Mouse (Mus musculus) Patski (cell line): ENCODE measurements around the gene St8sia1. TPM values are rescaled to one million over a fixed set of nuclear protein-coding genes. Genes with fewer than 3 reads are reported as not detected.

Source experiments
- ATAC-seq: fragments of 100-300 bp; one replicate; pipeline ENCODE4 v1.8.0; 2021
- CTCF ChIA-PET: fragments of 350-600 bp; sonication (Branson Sonifier 250); formaldehyde crosslinking; loops from one replicate; lab custom pipeline; 2022; ENCODE audit warnings: inconsistent platforms; lab: Charles Lee
- POLR2A ChIA-PET: fragments of 350-600 bp; sonication (Branson Sonifier 250); formaldehyde crosslinking; loops from one replicate; lab custom pipeline; 2022; ENCODE audit warnings: antibody characterized with exemption, inconsistent platforms; lab: Charles Lee
- DNase-seq: peaks from one replicate; pipeline ENCODE4 v3.0.0-alpha.2; 2011; ENCODE audit warnings: low read depth, low spot score
- H3K27me3 ChIP-seq: fragments of 371-371 bp; one replicate; pipeline ENCODE4 v1.5.1; 2021
- CTCF ChIP-seq: fragments of 100-300 bp; IDR thresholded peaks from one replicate; pipeline ENCODE4 v1.5.1; 2021
- in situ Hi-C: fragments of 300-500 bp; cut with MboI; formaldehyde crosslinking; loops from 3 replicates; pipeline ENCODE4 v1.11.1; 2018; ENCODE audit warnings: low pct_unique_long_range_greater_than_20kb, mixed read lengths
- polyA plus RNA-seq: library from polyadenylated mRNA; unstranded; gene quantifications from one replicate; pipeline ENCODE4 v1.2.3, GENCODE M21; 2021

St8sia1 gene
- polyA plus RNA-seq, 1 experiment from 2014 or later, result 0.65 TPM

- POLR2A ChIA-PET, result no interaction called here
- in situ Hi-C loops, result no loop called here
- DNase-seq (no peak), ATAC-seq (no peak)
- no peak for TF ChIP-seq CTCF
- CTCF ChIA-PET, result interaction anchor here (0.9 to 2.0 kb wide), 5 partner anchors 11 to 34 kb away, joined by 3 to 5 read pairs (median 4); no protein-coding TSS in a partner anchor
- H3K27me3 ChIP-seq, result no peaks in the 10 kb centered on the region
These were observed 116.2 kb downstream of the St8sia1 start for GRCm38 (mm10) chr6:142847914-142848674.

- DNase-seq, result no peak
- in situ Hi-C loops, result no loop called here
- ATAC-seq, result no peak
- ChIA-PET CTCF (interaction anchor here (2.0 kb wide), 1 partner anchor 32 kb away, joined by 5 read pairs; no protein-coding TSS in a partner anchor), POLR2A (no interaction called here)
- H3K27me3 ChIP-seq, result no peaks in the 10 kb centered on the region
- TF ChIP-seq CTCF, result no peak
These were observed 117.4 kb downstream of the St8sia1 start for GRCm38 (mm10) chr6:142846855-142847254.

- no peak for TF ChIP-seq CTCF
- in situ Hi-C loops, result no loop called here
- ChIA-PET POLR2A (no interaction called here), CTCF (interaction anchor here (0.7 kb wide), 1 partner anchor 19 kb away, joined by 3 read pairs; no protein-coding TSS in a partner anchor)
- H3K27me3 ChIP-seq, result no peaks in the 10 kb centered on the region
- DNase-seq (no peak), ATAC-seq (no peak)
These were observed 119.2 kb downstream of the St8sia1 start for GRCm38 (mm10) chr6:142845066-142845465.

- no peak for DNase-seq
- ChIA-PET CTCF (no interaction called here), POLR2A (no interaction called here)
- in situ Hi-C loops, result no loop called here
- H3K27me3 ChIP-seq, result no peaks in the 10 kb centered on the region
- TF ChIP-seq CTCF, result no peak
- no peak for ATAC-seq
These were observed 120.2 kb downstream of the St8sia1 start for GRCm38 (mm10) chr6:142844061-142844460.

- in situ Hi-C loops, result no loop called here
- DNase-seq (no peak), ATAC-seq (no peak)
- POLR2A ChIA-PET, result no interaction called here
- TF ChIP-seq CTCF, result no peak
- no peaks in the 10 kb centered on the region for H3K27me3 ChIP-seq
- CTCF ChIA-PET, result no interaction called here
These were observed 125.8 kb downstream of the St8sia1 start for GRCm38 (mm10) chr6:142838501-142838900.

GRCm38 (mm10) chr6:142837326-142837725, 126.9 kb downstream of the St8sia1 start:
- ATAC-seq (no peak), DNase-seq (no peak)
- no peak for TF ChIP-seq CTCF
- in situ Hi-C loops, result no loop called here
- POLR2A ChIA-PET, result no interaction called here
- CTCF ChIA-PET, result interaction anchor here (0.9 to 1.0 kb wide), 2 partner anchors 11 kb away, joined by 3 to 4 read pairs; no protein-coding TSS in a partner anchor
- H3K27me3 ChIP-seq, result no peaks in the 10 kb centered on the region

- POLR2A ChIA-PET, result no interaction called here
- TF ChIP-seq CTCF, result no peak
- in situ Hi-C loops, result no loop called here
- no peaks in the 10 kb centered on the region for H3K27me3 ChIP-seq
- ATAC-seq (no peak), DNase-seq (no peak)
- CTCF ChIA-PET, result no interaction called here
These were observed 128.5 kb downstream of the St8sia1 start for GRCm38 (mm10) chr6:142835726-142836125.

- POLR2A ChIA-PET, result no interaction called here
- CTCF ChIA-PET, result interaction anchor here (1.1 to 1.9 kb wide), 3 partner anchors 14 to 23 kb away, joined by 3 to 6 read pairs (median 3); no protein-coding TSS in a partner anchor
- in situ Hi-C loops, result no loop called here
These were observed 129.3 kb downstream of the St8sia1 start for GRCm38 (mm10) chr6:142834911-142835310.

GRCm38 (mm10) chr6:142831706-142832105, 132.5 kb downstream of the St8sia1 start:
- TF ChIP-seq CTCF, result no peak
- POLR2A ChIA-PET, result no interaction called here
- no peak for DNase-seq
- no peak for ATAC-seq
- H3K27me3 ChIP-seq, result no peaks in the 10 kb centered on the region
- in situ Hi-C loops, result no loop called here
- CTCF ChIA-PET, result no interaction called here

More at GRCm38 (mm10) chr6:142834911-142835310, 129.3 kb downstream of the St8sia1 start:
- ATAC-seq, result no peak
- no peaks in the 10 kb centered on the region for H3K27me3 ChIP-seq
- no peak for DNase-seq
- no peak for TF ChIP-seq CTCF

- DNase-seq (no peak), ATAC-seq (no peak)
- CTCF ChIA-PET, result no interaction called here
- POLR2A ChIA-PET, result no interaction called here
- TF ChIP-seq CTCF, result no peak
- in situ Hi-C loops, result no loop called here
- H3K27me3 ChIP-seq, result no peaks in the 10 kb centered on the region
These were observed 133.0 kb downstream of the St8sia1 start for GRCm38 (mm10) chr6:142831243-142831642.

GRCm38 (mm10) chr6:142830221-142830620, 134.0 kb downstream of the St8sia1 start:
- no peak for TF ChIP-seq CTCF
- in situ Hi-C loops, result no loop called here
- H3K27me3 ChIP-seq, result no peaks in the 10 kb centered on the region
- ChIA-PET POLR2A (no interaction called here), CTCF (no interaction called here)
- no peak for DNase-seq
- ATAC-seq, result no peak
